Mouse (Mus musculus) neural tube, embryonic 13.5 days (tissue): ENCODE data around the gene Map3k6. TPM values are rescaled to one million over a fixed set of nuclear protein-coding genes. Genes with fewer than 3 reads are reported as not detected.

Source experiments
- ATAC-seq: fragments of 200-750 bp; cut with Nextera tagmentation; 2 replicates; pipeline ENCODE4 v1.8.0; 2017; ENCODE audit warnings: low read depth, mild to moderate bottlenecking, moderate TSS enrichment, moderate library complexity
- H3K27ac ChIP-seq: fragments of 300-500 bp; sonication (generic); replicated peaks from 2 replicates; pipeline ENCODE4 v1.5.1; 2015; ENCODE audit warnings: moderate library complexity, mild to moderate bottlenecking, inconsistent platforms
- H3K27me3 ChIP-seq: fragments of 300-500 bp; sonication (generic); 2 replicates; pipeline ENCODE4 v1.6.1; 2015; ENCODE audit warnings: mild to moderate bottlenecking, inconsistent platforms
- H3K36me3 ChIP-seq: fragments of 300-500 bp; sonication (generic); 2 replicates; pipeline ENCODE4 v1.6.1; 2015; ENCODE audit warnings: mild to moderate bottlenecking, inconsistent platforms
- H3K4me1 ChIP-seq: fragments of 300-500 bp; sonication (generic); replicated peaks from 2 replicates; pipeline ENCODE4 v1.6.1; 2015; ENCODE audit warnings: inconsistent platforms
- H3K4me2 ChIP-seq: fragments of 300-500 bp; sonication (generic); 2 replicates; pipeline ENCODE4 v1.6.1; 2015; ENCODE audit warnings: inconsistent platforms, mild to moderate bottlenecking, moderate library complexity
- H3K4me3 ChIP-seq: fragments of 300-500 bp; sonication (generic); 2 replicates; pipeline ENCODE4 v1.5.1; 2015; ENCODE audit warnings: mild to moderate bottlenecking, inconsistent platforms
- H3K9ac ChIP-seq: fragments of 300-500 bp; sonication (generic); 2 replicates; pipeline ENCODE4 v1.6.1; 2015; ENCODE audit warnings: moderate library complexity, mild to moderate bottlenecking, inconsistent platforms
- H3K9me3 ChIP-seq: fragments of 300-500 bp; sonication (generic); 2 replicates; pipeline ENCODE4 v1.6.1; 2016; ENCODE audit warnings: inconsistent platforms
- WGBS: fragments of 180-500 bp; shearing (Covaris S2); methylation state at CpG from one replicate; pipeline ENCODE4 v1.1.7; 2015; 5-methylcytosine and 5-hydroxymethylcytosine counted together
- polyA plus RNA-seq: library from polyadenylated mRNA; unstranded; fragments of >200 nt; fragmentation: Nextera tagmentation; extraction: Ambion mirVana; gene quantifications from 2 replicates; pipeline ENCODE4 v1.2.1, GENCODE M21; 2015

The Map3k6 gene
- polyA plus RNA-seq, 1 experiment from 2014 or later: 2.7 TPM

GRCm38 (mm10) chr4:133202254-133202653 is 38.4 kb upstream of the Map3k6 start:
- Histone ChIP-seq H3K4me1 (peaks cover 57% of the 10 kb centered on the region), H3K27me3 (no peaks in the 10 kb centered on the region), H3K27ac (no peak overlapping the region), H3K36me3 (no peaks in the 10 kb centered on the region), H3K9ac (no peak overlapping the region), H3K4me2 (no peak overlapping the region), H3K4me3 (no peak overlapping the region), H3K9me3 (no peaks in the 10 kb centered on the region)
- ATAC-seq: no peak
- 91% methylated on average over 3 of the region's 3 CpGs for WGBS

DNA sequence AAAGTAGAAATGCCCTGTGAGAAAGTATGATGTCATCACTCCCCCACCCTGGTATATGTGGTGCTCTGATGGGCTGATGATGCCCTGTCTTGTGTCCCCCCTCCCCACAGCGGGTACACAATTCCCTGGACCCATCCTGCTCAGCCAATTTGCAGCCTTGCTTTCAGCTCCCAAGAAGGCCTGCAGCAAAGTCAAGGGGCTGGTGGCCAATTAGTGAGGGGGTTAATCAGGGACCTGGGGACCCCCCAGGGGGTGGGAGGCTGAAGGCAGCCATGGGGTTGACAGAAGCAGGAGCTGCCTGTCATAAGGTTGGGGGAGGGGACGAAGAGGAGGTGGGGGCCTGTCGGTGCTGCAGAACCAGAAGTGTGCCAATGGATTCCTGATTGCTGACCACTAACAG is 37.0 kb upstream of the Map3k6 start:
- Histone ChIP-seq H3K36me3 (no peaks in the 10 kb centered on the region), H3K4me3 (no peak overlapping the region), H3K4me1 (peaks cover 44% of the 10 kb centered on the region), H3K9ac (no peak overlapping the region; the same call in 1 of the 2 replicates), H3K27me3 (0 out of 2 replicates have a peak, but pooled peaks cover 6% of the 10 kb centered on the region), H3K4me2 (no peak overlapping the region), H3K27ac (0 out of 2 replicates have a peak overlapping the region, but pooled peaks have one; percentile 18), H3K9me3 (no peaks in the 10 kb centered on the region)
- WGBS: 77% methylated on average over 3 of the region's 3 CpGs
- no peak for ATAC-seq

GRCm38 (mm10) chr4:133204379-133204778 is 36.2 kb upstream of the Map3k6 start:
- peak overlapping the region; percentile 26; the same call in 1 of the 2 replicates for H3K9ac ChIP-seq

GRCm38 (mm10) chr4:133209366-133209765 is 31.3 kb upstream of the Map3k6 start:
- H3K4me1 ChIP-seq: peaks cover 33% of the 10 kb centered on the region
- no peak overlapping the region for H3K4me3 ChIP-seq
- ATAC-seq: no peak
- no peak overlapping the region for H3K4me2 ChIP-seq
- no peak overlapping the region for H3K9ac ChIP-seq
- no peaks in the 10 kb centered on the region for H3K36me3 ChIP-seq
- no peaks in the 10 kb centered on the region for H3K9me3 ChIP-seq
- WGBS: 5% methylated on average over 11 of the region's 11 CpGs
- no peak overlapping the region for H3K27ac ChIP-seq
- H3K27me3 ChIP-seq: peaks cover 47% of the 10 kb centered on the region

More at GRCm38 (mm10) chr4:133204379-133204778, 36.2 kb upstream of the Map3k6 start:
- Histone ChIP-seq H3K4me2 (no peak overlapping the region), H3K4me3 (no peak overlapping the region), H3K4me1 (peaks cover 37% of the 10 kb centered on the region), H3K9me3 (no peaks in the 10 kb centered on the region), H3K36me3 (no peaks in the 10 kb centered on the region), H3K27me3 (0 out of 2 replicates have a peak, but pooled peaks cover 6% of the 10 kb centered on the region), H3K27ac (peak overlapping the region; percentile 71)
- ATAC-seq: no peak
- WGBS: 27% methylated on average over 7 of the region's 7 CpGs

DNA sequence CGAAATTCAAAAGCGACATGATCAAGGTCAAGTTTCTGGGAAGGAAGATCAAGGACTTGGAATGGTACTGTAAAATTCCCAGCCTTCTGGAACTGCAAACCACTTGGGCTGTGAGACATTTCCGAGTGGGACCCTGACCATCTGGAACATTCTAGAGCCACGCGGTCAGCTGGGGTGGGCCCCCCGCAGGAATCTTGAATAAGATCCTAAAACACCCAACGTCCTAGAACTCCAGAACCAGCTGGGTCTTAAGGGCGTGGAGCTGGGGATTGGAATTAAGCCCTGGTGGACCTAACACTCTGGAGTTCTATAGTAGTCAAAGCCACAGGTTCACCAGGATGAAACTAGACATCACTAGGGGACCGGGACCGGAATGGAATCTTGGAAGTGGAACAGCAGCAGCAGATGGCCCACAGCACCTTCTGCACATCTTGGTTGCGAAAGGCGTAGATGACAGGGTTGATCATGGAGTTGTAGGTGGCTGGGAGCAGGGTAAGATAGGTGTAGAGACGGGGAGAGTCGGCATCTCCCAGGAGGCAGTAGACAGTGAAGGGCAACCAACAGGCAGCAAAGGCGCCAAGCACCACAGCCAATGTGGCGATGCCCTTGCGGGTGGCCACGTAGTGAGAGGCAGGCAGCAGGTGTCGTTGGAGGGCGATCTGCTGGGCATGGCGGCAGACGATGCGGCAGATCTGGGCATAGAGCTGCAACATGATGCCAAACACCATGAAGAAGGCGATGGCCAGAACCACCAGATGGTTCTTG is 30.4 kb upstream of the Map3k6 start:
- H3K9me3 ChIP-seq: no peaks in the 10 kb centered on the region
- H3K27me3 ChIP-seq: peaks cover 56% of the 10 kb centered on the region
- peaks cover 26% of the 10 kb centered on the region for H3K4me1 ChIP-seq
- H3K36me3 ChIP-seq: no peaks in the 10 kb centered on the region
- no peak for ATAC-seq
- no peak overlapping the region for H3K27ac ChIP-seq
- H3K4me3 ChIP-seq: no peak overlapping the region
- no peak overlapping the region for H3K4me2 ChIP-seq
- no peak overlapping the region for H3K9ac ChIP-seq
- WGBS: 91% methylated on average over 24 of the region's 24 CpGs

DNA sequence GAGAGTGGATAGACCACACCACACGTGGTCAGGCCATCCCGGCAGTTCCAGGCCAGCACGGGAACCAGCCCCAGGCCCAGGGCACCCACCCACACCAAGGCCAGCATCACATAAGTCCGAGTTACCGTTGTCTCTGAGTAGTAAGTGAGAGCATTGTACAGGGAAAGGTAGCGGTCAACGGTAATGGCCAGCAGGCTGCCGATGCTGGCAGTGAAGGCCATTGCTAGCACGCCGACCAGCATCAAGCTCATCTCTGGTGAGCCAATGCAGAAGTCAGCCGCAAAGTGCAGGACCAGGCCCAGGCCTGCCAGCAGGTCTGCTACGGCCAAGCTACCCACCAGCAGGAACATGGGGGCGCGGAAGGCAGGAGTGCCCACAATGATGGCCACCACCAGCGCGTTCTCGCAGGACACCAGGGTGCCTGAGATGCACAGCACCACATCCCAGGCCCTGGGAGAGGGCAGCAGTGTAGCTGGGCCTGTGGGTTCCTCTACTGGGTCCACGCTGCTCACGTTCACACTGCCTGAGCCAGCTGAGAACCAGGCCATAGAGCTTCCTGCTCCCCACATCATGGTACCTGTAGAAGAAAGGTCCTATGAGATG is 29.7 kb upstream of the Map3k6 start:
- no peaks in the 10 kb centered on the region for H3K9me3 ChIP-seq
- H3K4me1 ChIP-seq: peaks cover 26% of the 10 kb centered on the region
- H3K4me3 ChIP-seq: no peak overlapping the region
- no peak overlapping the region for H3K4me2 ChIP-seq
- no peaks in the 10 kb centered on the region for H3K36me3 ChIP-seq
- H3K9ac ChIP-seq: no peak overlapping the region
- ATAC-seq: no peak
- WGBS: 92% methylated on average over 19 of the region's 19 CpGs
- H3K27me3 ChIP-seq: peaks cover 62% of the 10 kb centered on the region
- no peak overlapping the region for H3K27ac ChIP-seq

DNA sequence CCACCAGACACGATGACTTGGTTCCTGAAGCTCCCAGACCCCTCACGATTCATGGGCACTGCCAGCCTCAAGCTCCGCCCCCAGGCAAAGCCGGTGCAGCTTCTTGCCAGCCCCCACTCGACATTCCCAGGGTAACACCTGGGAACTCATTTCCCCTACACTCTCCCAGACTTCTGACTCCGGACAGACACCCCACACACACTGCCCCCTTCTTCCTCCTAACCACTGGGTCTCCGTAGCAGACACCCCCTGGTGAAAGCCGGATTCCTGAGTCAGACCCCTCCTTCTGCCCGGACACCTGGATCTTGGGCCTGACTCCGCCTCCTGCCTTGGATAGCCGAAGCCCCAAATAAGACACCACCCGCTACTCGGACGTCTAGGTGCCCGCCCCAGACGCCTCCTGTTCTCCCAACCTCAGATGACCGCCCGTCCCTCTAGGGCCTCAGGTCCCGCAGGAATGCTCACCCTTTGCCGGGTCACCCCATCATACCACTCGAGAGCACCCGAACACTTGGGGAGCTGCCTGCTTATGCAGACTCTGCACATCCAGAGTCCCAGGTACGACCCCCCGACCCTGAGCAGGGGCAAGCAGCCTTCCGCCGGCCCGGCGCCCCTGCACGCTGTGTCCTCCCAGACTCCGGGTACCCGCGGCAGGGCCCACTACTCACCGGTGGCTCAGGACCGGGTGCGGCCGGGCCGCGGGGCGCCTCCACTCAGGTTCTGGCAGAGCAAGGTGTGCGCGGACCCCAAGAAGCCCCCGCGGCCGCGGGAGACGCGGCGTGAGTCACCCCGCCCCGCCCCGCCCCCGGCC is 28.7 kb upstream of the Map3k6 start, which contains the start of the genes Cd164l2 and Gpr3:
Gene Cd164l2 (plus strand): TSS at position 381 of the 811 bp plus-strand sequence.
Gene Gpr3 (minus strand): TSS at position 786 of the 811 bp plus-strand sequence.
- peak within 1 kb of the TSS; percentile 59 for H3K4me3 ChIP-seq
- H3K27ac ChIP-seq: no peak within 1 kb of the TSS
- H3K4me2 ChIP-seq: peak within 1 kb of the TSS; percentile 85
- H3K9me3 ChIP-seq: no peaks in the 10 kb centered on the region
- peak; percentile 57 for ATAC-seq
- peaks cover 62% of the 10 kb centered on the region for H3K27me3 ChIP-seq
- H3K36me3 ChIP-seq: no peaks in the 10 kb centered on the region
- peak within 1 kb of the TSS; percentile 71 for H3K9ac ChIP-seq
- 1% methylated on average over 52 of the region's 52 CpGs for WGBS
- H3K4me1 ChIP-seq: peaks cover 26% of the 10 kb centered on the region

DNA sequence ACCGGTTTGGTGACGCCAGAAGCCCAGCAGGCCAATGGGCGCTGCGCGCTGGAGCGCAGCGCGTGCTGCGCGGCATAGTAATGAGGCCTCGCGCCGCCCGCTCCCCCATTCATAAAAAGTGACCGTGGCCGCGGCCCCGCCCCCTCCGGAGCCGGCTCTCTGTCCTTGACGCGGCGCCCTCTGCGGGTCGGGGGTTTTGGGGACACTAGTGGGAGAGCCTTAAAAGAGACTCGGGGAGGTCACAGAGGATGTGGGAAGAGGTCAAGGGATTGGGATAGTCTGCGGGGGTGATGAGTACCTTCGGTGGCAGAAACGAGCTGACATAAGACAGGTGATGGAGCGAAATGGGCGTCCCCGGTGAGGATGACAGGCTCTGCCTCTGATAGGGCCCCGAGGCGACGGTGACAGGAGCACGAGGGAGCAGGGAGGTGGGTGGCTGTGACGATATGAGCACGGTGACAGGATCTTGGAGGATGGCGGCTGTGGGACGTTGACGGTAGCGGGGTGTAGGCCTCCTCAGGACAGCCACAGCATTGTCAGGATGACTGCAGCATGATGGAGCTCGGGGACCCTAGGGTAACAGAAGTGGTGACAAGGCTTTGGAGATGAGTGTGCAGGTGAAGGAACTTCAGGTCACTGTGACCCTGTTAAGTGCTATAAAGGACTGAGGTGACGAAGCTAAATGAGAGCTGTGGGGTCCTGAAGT is 27.9 kb upstream of the Map3k6 start:
- Histone ChIP-seq H3K36me3 (no peaks in the 10 kb centered on the region), H3K27ac (no peak overlapping the region), H3K27me3 (peaks cover 62% of the 10 kb centered on the region), H3K4me2 (peak overlapping the region; percentile 85), H3K9me3 (no peaks in the 10 kb centered on the region), H3K9ac (peak overlapping the region; percentile 71), H3K4me3 (peak overlapping the region; percentile 59), H3K4me1 (peaks cover 27% of the 10 kb centered on the region)
- peak; percentile 81 for ATAC-seq
- 1% methylated on average over 44 of the region's 44 CpGs for WGBS

DNA sequence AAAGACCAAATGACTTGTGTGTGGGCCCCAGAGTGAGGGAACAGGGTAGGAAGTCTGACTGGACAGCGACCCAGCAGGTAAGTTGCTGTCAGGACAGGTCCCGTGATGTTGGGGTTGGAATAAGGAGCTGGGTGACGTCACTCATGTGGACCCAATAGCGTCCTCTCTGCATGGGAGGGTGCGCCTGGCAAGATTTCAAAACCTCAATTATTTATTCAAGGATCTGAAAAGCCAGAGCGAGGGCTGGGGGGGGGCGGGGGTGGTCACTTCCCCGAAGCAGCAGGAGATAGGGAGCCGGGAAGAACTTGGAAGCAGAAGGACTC is 27.4 kb upstream of the Map3k6 start:
- peaks cover 29% of the 10 kb centered on the region for H3K4me1 ChIP-seq
- H3K27ac ChIP-seq: no peak overlapping the region
- H3K36me3 ChIP-seq: no peaks in the 10 kb centered on the region
- peak overlapping the region; percentile 59 for H3K4me3 ChIP-seq
- no peaks in the 10 kb centered on the region for H3K9me3 ChIP-seq
- peak; percentile 12; the same call in 1 of the 2 replicates for ATAC-seq
- 0 out of 2 replicates have a peak overlapping the region, but pooled peaks have one; percentile 71 for H3K9ac ChIP-seq
- peak overlapping the region; percentile 85 for H3K4me2 ChIP-seq
- peaks cover 58% of the 10 kb centered on the region for H3K27me3 ChIP-seq
- 1% methylated on average over 9 of the region's 9 CpGs for WGBS

- peak overlapping the region; percentile 85 for H3K4me2 ChIP-seq
- H3K36me3 ChIP-seq: no peaks in the 10 kb centered on the region
- no peak overlapping the region for H3K9ac ChIP-seq
- H3K4me3 ChIP-seq: peak overlapping the region; percentile 59; the same call in 1 of the 2 replicates
- 9% methylated on average over 10 of the region's 10 CpGs for WGBS
- peaks cover 59% of the 10 kb centered on the region for H3K27me3 ChIP-seq
- no peak for ATAC-seq
- H3K4me1 ChIP-seq: peaks cover 29% of the 10 kb centered on the region
- H3K27ac ChIP-seq: no peak overlapping the region
- no peaks in the 10 kb centered on the region for H3K9me3 ChIP-seq
These were observed 27.0 kb upstream of the Map3k6 start for GRCm38 (mm10) chr4:133213661-133214060.

DNA sequence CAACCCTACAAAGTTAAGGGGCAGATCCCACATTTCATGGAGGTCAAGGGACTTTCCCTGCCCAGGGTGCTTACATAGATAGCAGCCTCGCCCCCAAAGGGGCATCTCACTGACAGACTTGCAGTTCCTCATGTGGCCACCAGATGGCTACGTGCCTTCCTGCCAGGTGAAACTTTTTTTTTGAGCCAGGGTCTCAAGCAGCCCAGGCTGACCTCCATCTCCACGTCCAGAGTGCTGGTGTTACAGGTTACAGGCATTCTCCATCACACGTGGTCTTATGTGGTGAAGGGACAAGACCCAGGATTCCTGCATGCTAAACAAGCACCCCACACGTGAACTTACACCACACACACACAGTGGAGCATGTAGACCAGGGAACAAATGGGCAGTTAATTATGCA is 23.0 kb upstream of the Map3k6 start:
- no peak overlapping the region for H3K4me2 ChIP-seq
- no peak overlapping the region for H3K9ac ChIP-seq
- no peak overlapping the region for H3K27ac ChIP-seq
- 1% methylated on average over 5 of the region's 5 CpGs for WGBS
- H3K9me3 ChIP-seq: no peaks in the 10 kb centered on the region
- no peak overlapping the region for H3K4me3 ChIP-seq
- H3K4me1 ChIP-seq: peaks cover 26% of the 10 kb centered on the region
- no peak for ATAC-seq
- H3K27me3 ChIP-seq: peaks cover 72% of the 10 kb centered on the region
- no peaks in the 10 kb centered on the region for H3K36me3 ChIP-seq
